Mouse (Mus musculus) CH12.LX (cell line): Measurements from ENCODE around the gene Ubiad1. TPM values are rescaled to one million over a fixed set of nuclear protein-coding genes. Genes with fewer than 3 reads are reported as not detected.

Source experiments
- DNase-seq: peaks from one replicate; pipeline ENCODE4 v3.0.0-alpha.2; 2013; ENCODE audit errors: extremely low read depth
- H3K27ac ChIP-seq: 2 replicates; pipeline ENCODE4 v1.5.1; 2012; ENCODE audit warnings: low read depth, mild to moderate bottlenecking, control low read depth, moderate library complexity; ENCODE audit not compliant: insufficient read depth
- H3K27me3 ChIP-seq: replicated peaks from 2 replicates; pipeline ENCODE3; 2012; ENCODE audit warnings: inconsistent platforms
- H3K36me3 ChIP-seq, 2 experiments: replicated peaks in 1 of 2; 2 replicates each; pipeline versions ENCODE3 to v1.6.1; 2012; ENCODE audit warnings: inconsistent platforms in 1 of 2, low read length in 1 of 2, mild to moderate bottlenecking in 1 of 2, mixed read lengths in 1 of 2, moderate library complexity in 1 of 2; ENCODE audit not compliant: control insufficient read depth in 1 of 2, insufficient read depth in 1 of 2
- H3K4me1 ChIP-seq, 2 experiments: 2 replicates each; pipeline ENCODE4 v1.6.1; 2012; ENCODE audit warnings: inconsistent platforms in 1 of 2, moderate library complexity in 1 of 2; ENCODE audit not compliant: insufficient read depth in 2 of 2, control insufficient read depth in 1 of 2
- H3K4me2 ChIP-seq: 2 replicates; pipeline ENCODE4 v1.6.1; 2012; ENCODE audit warnings: low read depth, mild to moderate bottlenecking, control low read depth; ENCODE audit not compliant: poor library complexity, insufficient read depth, severe bottlenecking
- H3K4me3 ChIP-seq, 3 experiments: fragments of 150-350 bp in 1 of 3; sonication (generic) in 1 of 3; replicated peaks in 1 of 3; 2 replicates each; pipeline versions ENCODE3 to v1.5.1; 2011 to 2012; ENCODE audit warnings: low read depth in 2 of 3, low read length in 2 of 3, mild to moderate bottlenecking in 2 of 3, moderate library complexity in 2 of 3, control low read depth in 1 of 3, improper control_type of control experiment in 1 of 3, inconsistent platforms in 1 of 3, mixed read lengths in 1 of 3; ENCODE audit not compliant: poor library complexity in 1 of 3
- H3K79me2 ChIP-seq: replicated peaks from 2 replicates; pipeline ENCODE4 v1.6.1; 2012; ENCODE audit warnings: mild to moderate bottlenecking, moderate library complexity; ENCODE audit not compliant: control insufficient read depth, poor library complexity, insufficient read depth, severe bottlenecking; ENCODE audit errors: extremely low read depth
- H3K9ac ChIP-seq: 2 replicates; pipeline ENCODE4 v1.6.1; 2012; ENCODE audit warnings: low read depth, mild to moderate bottlenecking, control low read depth, moderate library complexity; ENCODE audit not compliant: insufficient read depth
- H3K9me3 ChIP-seq: replicated peaks from 2 replicates; pipeline ENCODE3; 2012; ENCODE audit warnings: low read length, inconsistent platforms, mixed read lengths
- CHD1 ChIP-seq: IDR thresholded peaks from 2 replicates; pipeline ENCODE4 v1.6.1; 2012; ENCODE audit warnings: low read depth, low read length, improper control_type of control experiment, inconsistent platforms
- GABPA ChIP-seq: IDR thresholded peaks from 2 replicates; pipeline ENCODE4 v1.6.1; 2012; ENCODE audit warnings: low read depth, low read length, improper control_type of control experiment, inconsistent platforms; ENCODE audit not compliant: insufficient replicate concordance
- IRF4 ChIP-seq: IDR thresholded peaks from 2 replicates; pipeline ENCODE4 v1.6.1; 2014; ENCODE audit warnings: low read depth, mild to moderate bottlenecking, inconsistent platforms, low read length, improper control_type of control experiment
- MEF2A ChIP-seq: IDR thresholded peaks from 2 replicates; pipeline ENCODE4 v1.6.1; 2014; ENCODE audit warnings: low read depth, mild to moderate bottlenecking, inconsistent platforms, low read length, improper control_type of control experiment, borderline replicate concordance
- MYC ChIP-seq: IDR thresholded peaks from 2 replicates; pipeline ENCODE4 v1.6.1; 2011; ENCODE audit warnings: low read depth, mild to moderate bottlenecking, improper control_type of control experiment, low read length
- NRF1 ChIP-seq: IDR thresholded peaks from 2 replicates; pipeline ENCODE4 v1.6.1; 2014; ENCODE audit warnings: low read depth, mild to moderate bottlenecking, inconsistent platforms, low read length, improper control_type of control experiment, moderate library complexity
- PAX5 ChIP-seq: IDR thresholded peaks from 2 replicates; pipeline ENCODE4 v1.6.1; 2012; ENCODE audit warnings: low read length, inconsistent platforms, mixed read lengths
- POLR2AphosphoS2 ChIP-seq: IDR thresholded peaks from 2 replicates; pipeline ENCODE4 v1.6.1; 2011; ENCODE audit warnings: low read depth, low read length, improper control_type of control experiment
- SIN3A ChIP-seq: IDR thresholded peaks from 2 replicates; pipeline ENCODE4 v1.6.1; 2012; ENCODE audit warnings: low read length, improper control_type of control experiment, inconsistent platforms
- SMC3 ChIP-seq: IDR thresholded peaks from 2 replicates; pipeline ENCODE4 v1.6.1; 2011; ENCODE audit warnings: low read depth, low read length, improper control_type of control experiment
- TBP ChIP-seq: conservative IDR thresholded peaks from 2 replicates; pipeline ENCODE4 v1.6.1; 2011; ENCODE audit warnings: low read depth, low read length, improper control_type of control experiment
- UBTF ChIP-seq: IDR thresholded peaks from 2 replicates; pipeline ENCODE4 v1.6.1; 2012; ENCODE audit warnings: low read depth, mild to moderate bottlenecking, inconsistent platforms, low read length, improper control_type of control experiment, moderate library complexity
- ZNF384 ChIP-seq: IDR thresholded peaks from 2 replicates; pipeline ENCODE4 v1.6.1; 2012; ENCODE audit warnings: low read depth, low read length, improper control_type of control experiment, inconsistent platforms
- dilution Hi-C: fragments of 300-500 bp; cut with MboI; formaldehyde crosslinking; loops from 2 replicates; pipeline ENCODE4 v1.14.3; 2020; ENCODE audit warnings: low sequenced_read_pairs; ENCODE audit not compliant: extremely low pct_unique_long_range_greater_than_20kb, extremely low pct_ligation_motif_present
- in situ Hi-C: fragments of 300-500 bp; cut with MboI; formaldehyde crosslinking; loops from 3 replicates; pipeline ENCODE4 v1.14.3; 2019; ENCODE audit warnings: low sequenced_read_pairs, low pct_ligation_motif_present, low pct_unique_long_range_greater_than_20kb, mixed read lengths
- polyA plus RNA-seq: library from polyadenylated mRNA; unstranded; fragments of >175 nt; gene quantifications from 2 replicates; pipeline ENCODE4 v1.2.1, GENCODE M21; 2012; ENCODE audit warnings: low read depth; ENCODE audit not compliant: insufficient read length
- total RNA-seq, 2 experiments: library from RNA; depleted of rRNA; stranded (reverse); fragments of 300-350 nt in 1 of 2; fragments of >200 nt in 1 of 2; gene quantifications; 2 replicates each; pipeline ENCODE4 v1.2.3; 2012 to 2014

Ubiad1 gene
- total and polyA plus RNA-seq, 3 experiments: 20.5 to 21.9 (median 20.9) TPM

DNA sequence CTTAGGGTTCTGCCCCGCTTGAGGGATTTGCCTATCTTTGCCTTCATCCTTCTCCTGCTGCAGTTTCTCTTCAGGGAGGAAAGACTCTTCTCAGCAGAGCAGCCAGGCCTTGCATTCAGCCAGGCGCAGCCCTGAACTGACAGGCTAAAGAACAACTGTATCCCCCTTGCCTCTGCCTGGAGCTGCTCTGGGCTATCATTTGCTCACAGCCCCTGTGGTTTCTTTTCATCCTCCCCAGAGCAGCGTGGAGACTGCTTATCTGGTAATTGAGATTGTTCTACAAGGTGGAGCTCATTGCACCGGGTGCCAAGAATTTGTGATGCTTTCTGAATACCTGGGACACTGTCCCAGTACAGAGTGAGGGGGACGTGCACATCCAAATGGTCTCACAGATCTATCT lies 16.0 kb downstream of the Ubiad1 start:
- dilution Hi-C loops: no loop called here
- Histone ChIP-seq H3K79me2 (no peaks in the 10 kb centered on the region), H3K9ac (no peak overlapping the region)

DNA sequence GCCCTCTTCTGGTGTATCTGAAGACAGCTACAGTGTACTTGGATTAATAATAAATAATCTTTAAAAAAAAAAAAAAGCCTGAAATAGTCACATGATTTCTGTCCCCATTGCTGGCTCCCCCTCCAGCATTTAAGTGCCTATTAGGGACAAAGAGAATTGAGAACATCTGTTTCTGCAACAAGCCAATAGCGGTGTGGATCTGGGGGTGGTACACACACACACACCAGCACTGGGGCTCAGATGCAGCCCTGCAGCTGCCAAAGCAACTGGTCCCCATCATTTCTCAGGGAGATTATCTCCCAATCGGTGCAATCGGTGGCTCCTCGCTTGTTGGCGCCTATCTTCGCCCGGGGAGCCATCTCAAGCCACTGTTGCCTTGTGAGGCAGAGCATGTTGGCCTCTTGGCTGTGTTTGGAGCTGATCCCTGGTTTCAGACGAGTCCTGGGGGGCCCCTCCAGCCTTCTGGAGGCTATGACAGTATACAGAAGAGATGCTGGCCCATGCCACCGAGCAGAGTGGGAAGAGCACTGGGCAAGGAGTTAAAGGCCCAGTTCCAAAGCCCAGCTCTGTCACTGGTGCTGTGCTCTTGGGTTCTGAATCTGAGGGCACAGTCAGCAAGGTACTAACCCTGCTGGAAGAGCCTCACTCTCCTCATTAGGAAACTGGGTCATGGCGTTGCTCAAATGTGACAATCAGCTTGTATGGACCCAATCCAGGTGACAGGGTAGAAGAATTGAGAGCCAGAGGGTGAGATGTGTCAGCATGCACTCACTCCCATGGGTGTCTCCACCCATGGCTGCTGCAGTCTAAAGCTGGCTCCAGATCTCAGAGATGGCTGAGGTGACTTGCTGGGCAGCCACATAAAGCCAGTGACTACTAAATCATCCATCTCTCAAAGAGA lies 17.4 kb downstream of the Ubiad1 start:
- dilution Hi-C loops: no loop called here
- in situ Hi-C loops: no loop called here
- no peak for DNase-seq
- H3K9ac ChIP-seq: no peak overlapping the region
- H3K4me1 ChIP-seq: no peaks in the 10 kb centered on the region
- H3K27me3 ChIP-seq: no peaks in the 10 kb centered on the region
- H3K9me3 ChIP-seq: no peaks in the 10 kb centered on the region
- peaks cover 10 to 26% of the 10 kb centered on the region in 2 experiments for H3K36me3 ChIP-seq
- no peaks in the 10 kb centered on the region for H3K79me2 ChIP-seq
- no peak for TF ChIP-seq MYC
- TF ChIP-seq MEF2A: no peak
- TF ChIP-seq GABPA: no peak
- no peak for TF ChIP-seq TBP
- TF ChIP-seq POLR2AphosphoS2: no peak
- no peak for TF ChIP-seq NRF1
- no peak for TF ChIP-seq ZNF384
- TF ChIP-seq UBTF: no peak
- TF ChIP-seq SMC3: no peak
- no peak for TF ChIP-seq CHD1
- no peak overlapping the region for H3K27ac ChIP-seq
- H3K4me2 ChIP-seq: no peak overlapping the region
- H3K4me3 ChIP-seq: no peak overlapping the region

More for the DNA sequence above, 16.0 kb downstream of the Ubiad1 start:
- no peak for DNase-seq
- H3K36me3 ChIP-seq: peaks cover 17 to 38% of the 10 kb centered on the region in 2 experiments
- no peaks in the 10 kb centered on the region for H3K4me1 ChIP-seq
- in situ Hi-C loops: no loop called here
- no peaks in the 10 kb centered on the region for H3K9me3 ChIP-seq
- H3K4me3 ChIP-seq: no peak overlapping the region
- no peak overlapping the region for H3K27ac ChIP-seq
- no peak overlapping the region for H3K4me2 ChIP-seq
- H3K27me3 ChIP-seq: no peaks in the 10 kb centered on the region
- TF ChIP-seq IRF4: no peak
- TF ChIP-seq SIN3A: no peak

DNA sequence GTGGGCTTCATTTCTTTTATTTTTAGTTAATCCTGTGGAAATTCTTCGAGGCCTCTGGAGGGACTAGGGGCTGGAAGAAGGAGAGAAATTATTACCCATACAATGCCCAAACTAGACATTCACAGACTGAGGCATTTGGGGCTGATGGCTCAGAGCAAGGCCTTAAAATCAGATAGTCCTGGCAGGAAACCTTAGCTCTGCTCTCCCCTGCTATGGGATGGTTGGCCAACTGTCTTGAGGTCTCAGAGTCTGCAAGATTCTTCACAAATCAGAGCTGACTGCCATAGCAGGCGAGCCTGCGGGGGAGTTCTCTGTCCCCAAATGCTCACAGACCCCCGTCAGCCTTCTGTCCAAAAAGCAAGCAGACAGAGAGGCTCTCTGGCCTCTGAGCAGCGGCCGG lies 27.0 kb downstream of the Ubiad1 start:
- dilution Hi-C loops: no loop called here
- no peak overlapping the region for H3K9ac ChIP-seq
- no peaks in the 10 kb centered on the region for H3K9me3 ChIP-seq
- in situ Hi-C loops: no loop called here
- H3K4me1 ChIP-seq: no peaks in the 10 kb centered on the region
- no peak for DNase-seq
- no peaks in the 10 kb centered on the region for H3K79me2 ChIP-seq
- H3K27me3 ChIP-seq: peaks cover 53% of the 10 kb centered on the region
- H3K4me2 ChIP-seq: no peak overlapping the region
- no peak overlapping the region for H3K27ac ChIP-seq
- TF ChIP-seq PAX5 (no peak), ZNF384 (no peak)
- no peak overlapping the region for H3K4me3 ChIP-seq
- H3K36me3 ChIP-seq: no peaks in the 10 kb centered on the region
